Mouse (Mus musculus) induced T-regulatory cell, adult 2 months (primary cell): ENCODE data around the gene Zfp281.
A peak's percentile ranks its signal among the peaks of the same experiment; 100 is the strongest.

Source experiments
- DNase-seq: peaks from one replicate; pipeline ENCODE4 v3.0.0-alpha.2; 2012; ENCODE audit warnings: low read depth

Gene Zfp281

GRCm38 (mm10) chr1:136613300-136613751, 11.4 kb upstream of the Zfp281 start:
- DNase-seq: no peak

GRCm38 (mm10) chr1:136614748-136615440, 9.8 kb upstream of the Zfp281 start:
- DNase-seq: no peak

- peak; percentile 84 for DNase-seq
Measured at GRCm38 (mm10) chr1:136617163-136617788, 7.4 kb upstream of the Zfp281 start.

GRCm38 (mm10) chr1:136618570-136618969, 6.1 kb upstream of the Zfp281 start:
- DNase-seq: peak; percentile 69

- peak; percentile 71 for DNase-seq
Measured at GRCm38 (mm10) chr1:136625019-136625895, 556 bp downstream of the Zfp281 start.

- no peak for DNase-seq
Measured at GRCm38 (mm10) chr1:136626141-136626540, 1.4 kb downstream of the Zfp281 start.

- DNase-seq: no peak
Measured at GRCm38 (mm10) chr1:136626756-136627155, 2.1 kb downstream of the Zfp281 start.

GRCm38 (mm10) chr1:136627591-136627990, 2.9 kb downstream of the Zfp281 start:
- no peak for DNase-seq

- DNase-seq: no peak
Measured at GRCm38 (mm10) chr1:136632891-136633290, 8.2 kb downstream of the Zfp281 start.

GRCm38 (mm10) chr1:136635644-136636043, 10.9 kb downstream of the Zfp281 start:
- no peak for DNase-seq

GRCm38 (mm10) chr1:136636946-136637345, 12.2 kb downstream of the Zfp281 start:
- DNase-seq: peak; percentile 84

- no peak for DNase-seq
Measured at GRCm38 (mm10) chr1:136637696-136638095, 13.0 kb downstream of the Zfp281 start.

GRCm38 (mm10) chr1:136638211-136638610, 13.5 kb downstream of the Zfp281 start:
- DNase-seq: no peak

GRCm38 (mm10) chr1:136638699-136639098, 14.0 kb downstream of the Zfp281 start:
- no peak for DNase-seq

- no peak for DNase-seq
Measured at GRCm38 (mm10) chr1:136639221-136639620, 14.5 kb downstream of the Zfp281 start.

GRCm38 (mm10) chr1:136642701-136643100, 18.0 kb downstream of the Zfp281 start:
- DNase-seq: no peak

GRCm38 (mm10) chr1:136644486-136644885, 19.8 kb downstream of the Zfp281 start:
- no peak for DNase-seq

GRCm38 (mm10) chr1:136645849-136646625, 21.3 kb downstream of the Zfp281 start:
- no peak for DNase-seq

- DNase-seq: no peak
Measured at GRCm38 (mm10) chr1:136652066-136652465, 27.4 kb downstream of the Zfp281 start.

GRCm38 (mm10) chr1:136653526-136653925, 28.8 kb downstream of the Zfp281 start:
- DNase-seq: no peak

GRCm38 (mm10) chr1:136654385-136654784, 29.7 kb downstream of the Zfp281 start:
- no peak for DNase-seq

- DNase-seq: no peak
Measured at GRCm38 (mm10) chr1:136656619-136657018, 31.9 kb downstream of the Zfp281 start.
